Mouse (Mus musculus): Measurements from ENCODE around the gene Flvcr1. TPM values are rescaled to one million over a fixed set of nuclear protein-coding genes. Genes with fewer than 3 reads are reported as not detected.

Gene Flvcr1
- total and polyA plus RNA-seq, 3 experiments: 37.5 to 86.8 (median 47.9) TPM

DNA sequence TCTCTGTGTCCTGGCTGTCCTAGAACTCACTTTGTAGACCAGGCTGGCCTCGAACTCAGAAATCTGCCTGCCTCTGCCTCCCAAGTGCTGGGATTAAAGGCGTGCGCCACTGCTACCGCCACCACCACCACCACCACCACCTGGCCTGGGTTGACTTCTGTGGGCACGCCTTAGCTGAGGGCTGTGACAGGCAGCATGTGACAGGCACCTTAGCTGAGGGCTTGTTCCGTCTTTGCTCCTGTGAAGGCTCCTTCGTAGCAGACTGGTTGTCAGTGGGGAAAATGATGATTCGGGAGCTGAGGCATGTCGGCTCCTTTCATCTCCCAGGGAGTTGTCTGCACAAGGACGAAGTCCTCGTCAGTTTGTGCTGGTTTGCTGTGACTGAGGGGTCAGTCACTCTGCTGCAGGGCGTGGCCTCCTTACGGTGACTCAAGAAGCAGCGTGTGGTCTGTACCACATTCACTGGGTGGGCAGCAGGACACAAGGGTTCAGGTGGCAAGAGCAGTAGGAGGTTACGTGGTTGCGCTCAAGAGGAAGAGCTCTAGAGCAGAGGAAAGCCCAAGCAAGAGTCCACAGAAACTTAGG lies 46.5 kb upstream of the Flvcr1 start:
- H3K4me1 ChIP-seq (ENCODE audit: control insufficient read depth in 1 of 2, insufficient read depth in 2 of 2): peaks cover 19 to 46% of the 10 kb centered on the region in 2 experiments
- H3K79me2 ChIP-seq (replicated peaks; ENCODE audit: control insufficient read depth, extremely low read depth, insufficient read depth, poor library complexity, severe bottlenecking): peaks cover 12% of the 10 kb centered on the region
- in situ Hi-C loops (cut with MboI; ENCODE audit: low pct_ligation_motif_present, low pct_unique_long_range_greater_than_20kb, low sequenced_read_pairs) (no loop called here), dilution Hi-C loops (cut with MboI; ENCODE audit: extremely low pct_ligation_motif_present, extremely low pct_unique_long_range_greater_than_20kb, low sequenced_read_pairs) (no loop called here)
- no peaks in the 10 kb centered on the region for H3K27me3 ChIP-seq (replicated peaks)
- H3K4me2 ChIP-seq (ENCODE audit: insufficient read depth, low read depth, poor library complexity, severe bottlenecking): peak overlapping the region; percentile 64; the same call in 1 of the 2 replicates
- H3K4me3 ChIP-seq (replicated peaks in 1 of 3; ENCODE audit: low read depth in 2 of 3, low read length in 2 of 3, poor library complexity in 1 of 3): peak overlapping the region in 1 of 3 experiments; percentile 24
- no peak for DNase-seq (ENCODE audit: extremely low read depth)
- TF ChIP-seq TCF12 (IDR thresholded peaks at IDR 0.05; ENCODE audit: low read depth, low read length) (0 out of 2 replicates have a peak, but pooled peaks have one; percentile 2), PAX5 (IDR thresholded peaks at IDR 0.05; ENCODE audit: low read length) (no peak), CHD2 (IDR thresholded peaks at IDR 0.05; ENCODE audit: low read length) (no peak), ZKSCAN1 (IDR thresholded peaks at IDR 0.05; ENCODE audit: borderline replicate concordance, low read depth, low read length) (no peak), ETS1 (conservative IDR thresholded peaks at IDR 0.05; ENCODE audit: low read depth, low read length) (no peak), USF1 (IDR thresholded peaks at IDR 0.05; ENCODE audit: low read depth, low read length) (no peak), SIN3A (IDR thresholded peaks at IDR 0.05; ENCODE audit: low read length) (no peak)
- H3K9me3 ChIP-seq (replicated peaks; ENCODE audit: low read length): no peaks in the 10 kb centered on the region
- H3K36me3 ChIP-seq (replicated peaks in 1 of 2; ENCODE audit: control insufficient read depth in 1 of 2, insufficient read depth in 1 of 2, low read length in 1 of 2): peaks cover 62 to 98% of the 10 kb centered on the region in 2 experiments
- H3K27ac ChIP-seq (ENCODE audit: insufficient read depth, low read depth): peak overlapping the region; percentile 97
- H3K9ac ChIP-seq (ENCODE audit: insufficient read depth, low read depth): 0 out of 2 replicates have a peak overlapping the region, but pooled peaks have one; percentile 44

DNA sequence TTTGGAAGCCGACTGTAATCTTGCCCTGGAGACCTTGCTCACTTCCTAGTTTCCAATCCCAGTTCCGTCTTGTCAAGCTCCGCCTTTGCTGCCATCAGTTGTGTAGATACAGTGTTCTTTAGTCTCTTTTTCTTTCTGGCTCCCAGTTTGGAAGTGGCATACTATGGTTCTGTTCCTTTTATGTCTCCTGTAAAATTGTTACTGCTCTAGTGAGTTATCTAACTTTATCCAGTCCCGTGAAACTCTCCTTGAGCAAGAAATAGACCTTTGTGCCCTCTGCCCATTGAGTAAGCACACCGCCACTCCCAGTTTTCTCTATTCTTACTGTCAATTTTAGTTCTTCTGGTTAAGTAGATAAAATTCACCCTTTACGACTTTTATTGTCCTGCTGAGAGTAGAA lies 45.7 kb upstream of the Flvcr1 start:
- TF ChIP-seq ETS1 (conservative IDR thresholded peaks at IDR 0.05; ENCODE audit: low read depth, low read length) (no peak), USF2 (conservative IDR thresholded peaks at IDR 0.05; ENCODE audit: low read depth, low read length) (no peak), ZMIZ1 (IDR thresholded peaks at IDR 0.05; ENCODE audit: low read depth, low read length) (no peak), BHLHE40 (IDR thresholded peaks at IDR 0.05; ENCODE audit: low read depth, low read length) (no peak), USF1 (IDR thresholded peaks at IDR 0.05; ENCODE audit: low read depth, low read length) (no peak), EP300 (IDR thresholded peaks at IDR 0.05; ENCODE audit: low read length) (no peak), MYC (IDR thresholded peaks at IDR 0.05; ENCODE audit: low read depth, low read length) (no peak), PAX5 (IDR thresholded peaks at IDR 0.05; ENCODE audit: low read length) (no peak), HCFC1 (IDR thresholded peaks at IDR 0.05; ENCODE audit: low read depth, low read length) (no peak), JUN (IDR thresholded peaks at IDR 0.05; ENCODE audit: insufficient read depth, low read depth, low read length) (no peak), RCOR1 (conservative IDR thresholded peaks at IDR 0.05; ENCODE audit: low read depth, low read length) (no peak), MAX (IDR thresholded peaks at IDR 0.05; ENCODE audit: low read length) (no peak), TCF12 (IDR thresholded peaks at IDR 0.05; ENCODE audit: low read depth, low read length) (no peak), POLR2A (IDR thresholded peaks at IDR 0.05; ENCODE audit: low read depth, low read length) (no peak), UBTF (IDR thresholded peaks at IDR 0.05; ENCODE audit: low read depth, low read length) (no peak), MAFK (IDR thresholded peaks at IDR 0.05; ENCODE audit: insufficient replicate concordance, low read length) (no peak), JUND (conservative IDR thresholded peaks at IDR 0.05; ENCODE audit: low read depth, low read length) (no peak), NELFE (IDR thresholded peaks at IDR 0.05; ENCODE audit: low read depth, low read length) (no peak), E2F4 (IDR thresholded peaks at IDR 0.05; ENCODE audit: insufficient replicate concordance, low read depth, low read length) (no peak)
- Histone ChIP-seq H3K27ac (ENCODE audit: insufficient read depth, low read depth) (no peak overlapping the region), H3K9ac (ENCODE audit: insufficient read depth, low read depth) (no peak overlapping the region), H3K9me3 (replicated peaks; ENCODE audit: low read length) (no peaks in the 10 kb centered on the region), H3K79me2 (replicated peaks; ENCODE audit: control insufficient read depth, extremely low read depth, insufficient read depth, poor library complexity, severe bottlenecking) (peaks cover 12% of the 10 kb centered on the region), H3K4me3 (replicated peaks in 1 of 3; ENCODE audit: low read depth in 2 of 3, low read length in 2 of 3, poor library complexity in 1 of 3) (no peak overlapping the region), H3K36me3 (replicated peaks in 1 of 2; ENCODE audit: control insufficient read depth in 1 of 2, insufficient read depth in 1 of 2, low read length in 1 of 2) (peaks cover 62 to 97% of the 10 kb centered on the region in 2 experiments), H3K4me1 (ENCODE audit: control insufficient read depth in 1 of 2, insufficient read depth in 2 of 2) (peaks cover 19 to 46% of the 10 kb centered on the region in 2 experiments), H3K4me2 (ENCODE audit: insufficient read depth, low read depth, poor library complexity, severe bottlenecking) (no peak overlapping the region), H3K27me3 (replicated peaks) (no peaks in the 10 kb centered on the region)
- dilution Hi-C loops (cut with MboI; ENCODE audit: extremely low pct_ligation_motif_present, extremely low pct_unique_long_range_greater_than_20kb, low sequenced_read_pairs) (no loop called here), in situ Hi-C loops (cut with MboI; ENCODE audit: low pct_ligation_motif_present, low pct_unique_long_range_greater_than_20kb, low sequenced_read_pairs) (no loop called here)
- no peak for DNase-seq (ENCODE audit: extremely low read depth)
